Mouse (Mus musculus) embryonic facial prominence, embryonic 11.5 days (tissue): ENCODE measurements around the gene Il6ra. TPM values are rescaled to one million over a fixed set of nuclear protein-coding genes. Genes with fewer than 3 reads are reported as not detected.
A peak's percentile ranks its signal among the peaks of the same experiment; 100 is the strongest.

Experiments used
- ATAC-seq: fragments of 200-750 bp; cut with Nextera tagmentation; replicated peaks from 2 replicates; pipeline ENCODE4 v1.8.0; 2017; ENCODE audit warnings: low read depth; ENCODE audit not compliant: insufficient number of reproducible peaks, low FRiP score, low TSS enrichment
- DNase-seq: peaks from one replicate; pipeline ENCODE4 v3.0.0-alpha.2; 2015; ENCODE audit warnings: low spot score
- H3K27ac ChIP-seq: fragments of 300-500 bp; sonication (generic); replicated peaks from 2 replicates; pipeline ENCODE4 v1.5.1; 2014; ENCODE audit warnings: mild to moderate bottlenecking, low read depth, low read length, control low read depth
- H3K27me3 ChIP-seq: fragments of 300-500 bp; sonication (generic); 2 replicates; pipeline ENCODE4 v1.6.1; 2014; ENCODE audit warnings: mild to moderate bottlenecking, low read length, moderate library complexity, mixed read lengths; ENCODE audit not compliant: control insufficient read depth, insufficient read depth
- H3K36me3 ChIP-seq: fragments of 300-500 bp; sonication (generic); replicated peaks from 2 replicates; pipeline ENCODE4 v1.6.1; 2014; ENCODE audit warnings: low read depth, mild to moderate bottlenecking, low read length, moderate library complexity, mixed read lengths; ENCODE audit not compliant: control insufficient read depth, insufficient read depth
- H3K4me1 ChIP-seq: fragments of 300-500 bp; sonication (generic); 2 replicates; pipeline ENCODE4 v1.6.1; 2014; ENCODE audit warnings: low read length, mixed read lengths; ENCODE audit not compliant: control insufficient read depth, insufficient read depth
- H3K4me2 ChIP-seq: fragments of 300-500 bp; sonication (generic); 2 replicates; pipeline ENCODE4 v1.6.1; 2014; ENCODE audit warnings: low read depth, mild to moderate bottlenecking, control low read depth, low read length, moderate library complexity
- H3K4me3 ChIP-seq: fragments of 300-500 bp; sonication (generic); 2 replicates; pipeline ENCODE4 v1.5.1; 2014; ENCODE audit warnings: low read depth, low read length, control low read depth
- H3K9ac ChIP-seq: fragments of 300-500 bp; sonication (generic); replicated peaks from 2 replicates; pipeline ENCODE4 v1.6.1; 2014; ENCODE audit warnings: mild to moderate bottlenecking, control low read depth, low read length
- H3K9me3 ChIP-seq: fragments of 300-500 bp; sonication (generic); replicated peaks from 2 replicates; pipeline ENCODE4 v1.6.1; 2016; ENCODE audit warnings: mild to moderate bottlenecking, low read length, inconsistent platforms, mixed read lengths; ENCODE audit not compliant: control insufficient read depth
- WGBS: fragments of 180-500 bp; shearing (Covaris S2); extraction: QIAGEN DNeasy Blood & Tissue Kit; methylation state at CpG from one replicate; pipeline ENCODE4 v1.1.7; 2014; 5-methylcytosine and 5-hydroxymethylcytosine counted together
- polyA plus RNA-seq: library from polyadenylated mRNA; unstranded; fragments of >200 nt; fragmentation: Nextera tagmentation; extraction: Ambion mirVana; gene quantifications from 2 replicates; pipeline ENCODE4 v1.2.1, GENCODE M21; 2014

Il6ra gene
- polyA plus RNA-seq, result 0.15 and 0.21 TPM in 2 replicates

DNA sequence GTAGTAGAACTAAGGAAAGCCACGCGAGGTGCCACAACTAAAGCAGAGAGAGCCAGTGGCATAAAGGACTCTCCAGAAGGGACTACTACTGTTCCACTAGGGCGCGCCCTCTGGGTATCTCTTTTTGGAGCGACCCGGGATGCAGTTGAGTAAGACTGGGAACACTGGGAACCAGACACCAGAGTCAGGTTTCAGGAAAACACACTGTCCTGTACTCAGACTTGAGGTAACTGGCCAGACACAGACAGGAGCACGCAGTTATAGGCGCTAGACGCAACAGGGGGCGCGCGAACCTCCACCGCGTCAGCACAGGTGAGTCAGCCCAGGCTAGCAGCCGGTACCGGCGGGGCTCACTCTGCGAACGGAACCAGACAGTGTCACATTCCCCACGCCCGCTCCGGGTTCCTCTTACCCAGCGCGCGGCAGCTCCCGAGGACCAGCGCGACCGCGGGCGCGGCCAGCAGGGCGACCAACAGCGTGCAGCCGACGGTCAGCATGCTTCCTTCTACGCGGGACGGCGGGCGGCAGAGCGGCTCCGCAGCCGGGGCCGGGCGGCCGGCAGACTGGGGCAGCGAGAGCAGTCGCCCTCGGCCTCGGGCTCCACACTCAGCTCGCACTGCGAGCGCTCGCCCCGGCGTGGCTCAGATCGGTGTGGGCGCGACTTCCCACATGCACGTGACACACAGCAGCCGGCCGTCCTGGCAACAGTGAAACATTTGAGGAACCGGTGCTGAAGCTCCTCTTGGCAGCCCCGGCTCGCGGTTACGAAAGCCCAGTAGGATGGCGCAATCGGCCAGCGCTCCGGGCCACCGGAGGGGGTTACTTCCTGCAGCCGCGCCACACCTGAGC is at the start of gene Il6ra:
TSS of gene Il6ra (minus strand) at position 654 of the 849 bp plus-strand sequence.
- peak within 1 kb of the TSS; percentile 46 for H3K4me3 ChIP-seq
- peak within 1 kb of the TSS; percentile 96 for H3K4me2 ChIP-seq
- no peak within 1 kb of the TSS; the same call in 1 of the 2 replicates for H3K27ac ChIP-seq
- DNase-seq, result peak; percentile 70
- 1% methylated on average over 73 of the region's 75 CpGs for WGBS
- H3K9me3 ChIP-seq, result no peaks in the 10 kb centered on the region
- peaks cover 13% of the 10 kb centered on the region for H3K27me3 ChIP-seq
- H3K36me3 ChIP-seq, result no peaks in the 10 kb centered on the region
- peaks cover 3% of the 10 kb centered on the region for H3K4me1 ChIP-seq
- ATAC-seq, result peak; percentile 77
- peak within 1 kb of the TSS; percentile 39 for H3K9ac ChIP-seq

DNA sequence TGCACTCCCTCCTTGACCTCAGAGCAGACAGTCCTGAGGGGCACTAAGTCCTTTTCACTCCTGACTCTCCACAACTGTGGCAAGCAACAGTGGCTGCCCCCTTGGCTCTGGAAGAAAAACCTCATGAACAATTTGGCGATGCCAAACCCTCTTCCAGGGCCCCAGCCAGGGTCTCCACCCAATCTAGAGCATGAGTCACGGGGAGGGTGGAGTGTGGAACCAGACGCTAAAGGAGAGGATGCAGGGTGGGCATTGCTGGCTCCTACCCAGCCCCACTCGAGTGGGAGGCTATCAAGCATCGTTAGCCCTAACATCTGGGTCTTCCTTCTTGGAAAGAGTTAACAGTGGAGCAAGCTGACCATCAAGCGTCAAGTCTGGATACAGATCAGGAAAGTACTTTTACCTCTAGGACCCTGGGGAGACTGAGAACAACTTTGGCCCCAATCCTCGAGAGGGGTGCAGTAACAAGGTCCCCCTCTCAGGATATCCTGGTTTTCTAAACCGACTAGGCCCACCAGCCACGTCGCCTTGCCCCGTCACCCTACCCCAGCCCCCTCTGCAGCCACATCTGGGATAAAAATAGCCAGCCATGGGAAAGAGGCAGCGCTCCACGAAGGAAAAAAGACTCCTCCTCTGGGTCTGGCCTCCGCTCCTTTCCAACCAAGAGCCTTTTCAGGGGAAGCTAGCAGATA is 49.2 kb upstream of the Il6ra start:
- no peaks in the 10 kb centered on the region for H3K27me3 ChIP-seq
- no peaks in the 10 kb centered on the region for H3K9me3 ChIP-seq
- H3K4me1 ChIP-seq, result peaks cover 9% of the 10 kb centered on the region
- ATAC-seq (no peak), DNase-seq (peak; percentile 39)
- 7% methylated on average over 14 of the region's 14 CpGs for WGBS
- peak overlapping the region; percentile 92 for H3K4me2 ChIP-seq
- peak overlapping the region; percentile 91 for H3K9ac ChIP-seq
- peaks cover 7% of the 10 kb centered on the region for H3K36me3 ChIP-seq
- peak overlapping the region; percentile 83 for H3K27ac ChIP-seq
- peak overlapping the region; percentile 92 for H3K4me3 ChIP-seq

DNA sequence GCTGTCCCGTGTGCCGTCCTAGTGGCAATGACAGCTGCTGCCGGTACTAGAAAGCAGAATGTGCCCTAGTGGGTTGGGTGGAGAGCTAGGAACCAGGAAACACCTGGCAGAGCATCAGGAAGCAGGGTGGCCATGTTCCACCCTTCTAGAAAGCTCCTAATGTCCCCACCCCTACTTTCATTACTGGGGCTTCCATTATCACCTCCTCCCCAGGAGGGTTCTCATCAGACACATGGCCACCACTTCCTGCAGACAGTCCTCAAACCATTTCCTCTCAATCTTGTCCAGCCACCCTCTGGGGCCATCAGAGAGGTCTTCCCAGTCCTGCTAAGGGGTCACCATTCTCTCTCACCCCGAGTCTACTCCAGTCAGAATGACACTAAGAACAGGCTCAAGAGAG is 48.4 kb upstream of the Il6ra start:
- Histone ChIP-seq H3K27me3 (no peaks in the 10 kb centered on the region), H3K9ac (peak overlapping the region; percentile 56; the same call in 1 of the 2 replicates), H3K4me2 (peak overlapping the region; percentile 92), H3K27ac (no peak overlapping the region), H3K36me3 (peaks cover 9% of the 10 kb centered on the region), H3K4me3 (peak overlapping the region; percentile 92), H3K9me3 (no peaks in the 10 kb centered on the region), H3K4me1 (peaks cover 9% of the 10 kb centered on the region)
- 65% methylated on average over 4 of the region's 4 CpGs for WGBS
- ATAC-seq (no peak), DNase-seq (no peak)

DNA sequence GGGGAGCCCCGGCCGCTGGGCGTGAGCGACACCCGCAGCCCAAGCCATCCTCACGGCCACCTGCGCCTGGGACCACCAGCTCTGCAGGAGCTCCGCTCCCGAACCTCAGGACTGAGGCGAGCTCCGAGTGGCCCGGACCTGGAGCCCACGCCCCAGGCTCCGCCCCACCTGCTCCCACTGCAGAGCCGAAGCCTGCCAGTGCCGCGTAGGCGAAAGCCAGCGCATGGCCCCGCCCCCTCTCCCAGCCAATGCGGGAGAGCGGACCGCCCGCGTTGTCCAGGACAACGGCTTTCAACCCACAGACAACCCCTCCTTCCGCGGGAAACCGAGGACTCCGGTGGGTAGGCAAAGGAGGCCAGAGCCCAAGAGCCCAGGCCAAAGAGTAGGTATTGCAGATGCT is 47.5 kb upstream of the Il6ra start:
- Histone ChIP-seq H3K9ac (peak overlapping the region; percentile 56), H3K36me3 (peaks cover 9% of the 10 kb centered on the region), H3K9me3 (no peaks in the 10 kb centered on the region), H3K4me2 (peak overlapping the region; percentile 92), H3K4me3 (peak overlapping the region; percentile 44), H3K27me3 (no peaks in the 10 kb centered on the region), H3K27ac (no peak overlapping the region; the same call in 1 of the 2 replicates), H3K4me1 (peaks cover 9% of the 10 kb centered on the region)
- ATAC-seq, result peak; percentile 89
- 0% methylated on average over 30 of the region's 30 CpGs for WGBS
- peak; percentile 95 for DNase-seq

DNA sequence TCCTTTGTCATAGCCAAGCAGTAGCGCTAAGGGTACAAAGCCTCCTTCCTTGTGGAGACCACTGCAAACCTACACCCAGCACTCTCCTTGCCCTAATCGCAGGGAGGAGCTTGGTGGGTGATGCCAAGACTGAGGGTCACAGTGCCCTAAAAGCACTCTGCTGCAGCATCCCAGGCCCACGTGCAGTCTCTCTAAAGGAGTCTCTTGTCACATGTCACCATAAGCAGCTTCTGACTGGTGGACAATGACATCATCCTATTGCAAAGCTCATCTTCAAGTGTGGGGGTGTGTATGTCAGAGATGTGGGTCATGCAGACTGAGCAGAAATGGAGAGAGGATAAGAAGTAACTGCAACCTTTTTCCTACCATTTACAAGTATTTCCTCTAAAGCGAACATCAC is 46.4 kb upstream of the Il6ra start:
- WGBS, result 84% methylated on average over 4 of the region's 4 CpGs
- DNase-seq, result no peak
- H3K27me3 ChIP-seq, result no peaks in the 10 kb centered on the region
- H3K4me1 ChIP-seq, result peaks cover 9% of the 10 kb centered on the region
- no peak overlapping the region for H3K4me2 ChIP-seq
- no peak for ATAC-seq
- no peak overlapping the region for H3K4me3 ChIP-seq
- no peaks in the 10 kb centered on the region for H3K9me3 ChIP-seq
- H3K9ac ChIP-seq, result no peak overlapping the region
- H3K36me3 ChIP-seq, result peaks cover 9% of the 10 kb centered on the region
- no peak overlapping the region for H3K27ac ChIP-seq

DNA sequence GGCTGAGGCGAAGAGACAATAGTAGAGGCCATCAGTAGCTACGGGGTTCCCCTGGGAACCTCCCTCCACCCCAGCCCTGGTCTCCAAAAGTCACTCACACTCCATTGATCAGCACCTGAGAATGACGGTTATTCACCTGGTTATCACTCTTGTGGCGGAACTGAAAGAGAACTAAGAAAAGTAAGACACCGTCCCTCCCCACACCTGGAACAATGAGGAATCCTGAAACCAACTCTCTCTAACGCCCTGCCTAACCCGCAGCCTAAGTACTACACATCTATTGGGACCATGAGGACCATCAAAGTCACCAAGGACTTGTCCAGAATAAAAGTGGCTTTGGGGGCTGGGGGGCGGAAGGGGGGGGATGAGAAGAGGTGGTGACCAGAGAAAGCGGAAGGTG is 44.9 kb upstream of the Il6ra start:
- Histone ChIP-seq H3K4me2 (no peak overlapping the region), H3K4me3 (no peak overlapping the region), H3K9me3 (no peaks in the 10 kb centered on the region), H3K27ac (no peak overlapping the region), H3K9ac (no peak overlapping the region), H3K4me1 (peaks cover 9% of the 10 kb centered on the region), H3K36me3 (peaks cover 11% of the 10 kb centered on the region), H3K27me3 (no peaks in the 10 kb centered on the region)
- ATAC-seq (no peak), DNase-seq (no peak)
- WGBS, result 94% methylated on average over 9 of the region's 9 CpGs

DNA sequence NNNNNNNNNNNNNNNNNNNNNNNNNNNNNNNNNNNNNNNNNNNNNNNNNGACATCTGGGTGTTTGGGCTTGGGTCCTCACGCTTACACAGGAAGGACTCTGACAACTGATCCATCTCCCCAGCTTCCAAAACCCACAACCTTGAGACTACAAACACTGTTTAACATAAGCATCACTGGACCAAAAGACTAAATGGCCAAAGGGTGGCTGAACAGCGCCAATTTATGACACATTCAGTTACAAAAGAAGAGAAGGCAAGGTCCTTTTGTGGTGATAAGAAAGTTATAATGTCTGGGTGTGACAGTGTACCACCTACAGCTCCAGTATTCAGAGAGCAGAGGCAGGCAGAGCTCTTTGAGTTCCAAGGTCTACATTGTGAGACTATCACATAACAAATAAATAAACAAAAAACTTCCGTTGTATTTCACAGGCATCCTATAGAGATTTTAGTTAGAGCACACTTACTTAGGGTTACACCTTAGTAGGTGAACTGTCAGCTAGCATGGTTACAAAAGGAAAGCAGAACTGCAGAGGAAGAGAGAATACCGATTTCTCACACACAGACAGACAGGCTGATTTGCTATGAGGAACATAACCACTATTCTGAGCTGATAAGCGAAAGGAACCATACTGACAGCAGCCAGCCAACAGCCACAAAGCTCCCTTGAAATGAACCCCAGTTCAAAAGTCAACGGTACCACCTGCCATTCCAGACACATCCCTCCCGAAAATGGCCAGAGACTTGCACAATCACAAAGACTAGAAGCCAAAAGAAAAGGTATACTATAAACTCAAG is 43.4 kb upstream of the Il6ra start:
- H3K4me2 ChIP-seq, result no peak overlapping the region
- no peak overlapping the region; the same call in 1 of the 2 replicates for H3K9ac ChIP-seq
- peaks cover 11% of the 10 kb centered on the region for H3K36me3 ChIP-seq
- 92% methylated on average over 7 of the region's 7 CpGs for WGBS
- DNase-seq (no peak), ATAC-seq (no peak)
- H3K4me1 ChIP-seq, result peaks cover 6% of the 10 kb centered on the region
- no peaks in the 10 kb centered on the region for H3K27me3 ChIP-seq
- no peak overlapping the region for H3K4me3 ChIP-seq
- H3K27ac ChIP-seq, result no peak overlapping the region
- no peaks in the 10 kb centered on the region for H3K9me3 ChIP-seq
